Mouse (Mus musculus): Measurements from ENCODE around the gene Ube2q2.
"Not testable (repeated sequence)": the region's sequence is repeated elsewhere in the genome, so short reads cannot be mapped to it uniquely, and the experiment has no call there.

Gene Ube2q2

DNA sequence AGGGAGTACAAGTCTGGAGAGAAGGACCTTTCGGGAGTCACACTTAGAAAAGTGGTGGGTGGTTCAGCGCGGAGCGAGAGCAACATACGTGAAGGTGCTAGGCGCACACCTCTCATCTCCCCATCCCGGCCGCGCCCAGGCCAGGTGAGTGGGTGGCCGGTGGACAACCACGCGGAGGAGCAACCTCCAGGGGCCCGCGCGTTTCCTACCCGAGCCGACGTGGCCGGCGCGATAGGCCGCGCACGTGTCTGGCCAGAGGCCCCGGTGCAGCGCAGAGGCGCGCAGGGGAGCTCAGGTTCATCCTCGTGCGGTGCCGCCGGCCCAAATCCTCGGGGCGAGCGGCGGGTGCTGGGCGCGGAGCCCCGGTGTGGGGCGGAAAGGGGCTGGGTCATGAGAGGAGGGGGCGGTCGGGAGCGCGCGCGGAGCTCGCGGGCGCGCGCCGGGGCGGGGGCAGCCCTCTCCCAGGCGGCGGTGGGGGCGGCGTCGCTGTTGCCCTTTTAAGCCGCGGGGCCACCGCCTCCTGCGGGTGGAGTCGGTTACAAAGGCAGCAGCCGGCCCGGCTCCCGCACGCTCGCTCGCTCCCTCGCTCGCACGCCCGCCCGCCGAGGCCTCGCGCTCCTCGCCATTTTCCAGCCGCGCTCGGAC, at the start of gene Ube2q2:
Ube2q2 (plus strand) TSS at position 1 of the 645 bp plus-strand sequence.
- peak; percentile 64 to 84 for DNase-seq

DNA sequence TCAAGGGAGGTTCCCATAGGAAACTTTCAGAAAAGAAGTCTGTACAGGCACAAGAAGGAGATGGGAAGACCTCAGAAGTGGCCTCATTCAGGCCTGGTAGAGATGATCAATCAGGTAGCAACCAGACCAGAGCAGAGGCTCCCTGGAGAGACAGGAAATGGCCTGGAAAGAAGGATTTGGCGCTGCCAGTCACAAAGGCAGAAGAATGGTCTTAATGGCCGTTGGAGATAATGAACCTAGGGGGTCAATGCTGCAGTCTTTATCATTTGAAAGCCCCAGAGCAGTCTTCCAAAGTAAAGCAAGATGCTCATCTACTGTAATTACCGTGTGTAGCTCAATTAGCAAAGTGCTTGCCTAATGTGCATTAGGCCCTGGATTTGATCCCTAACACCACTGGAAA, 47.5 kb upstream of the Ube2q2 start:
- no peak for DNase-seq

DNA sequence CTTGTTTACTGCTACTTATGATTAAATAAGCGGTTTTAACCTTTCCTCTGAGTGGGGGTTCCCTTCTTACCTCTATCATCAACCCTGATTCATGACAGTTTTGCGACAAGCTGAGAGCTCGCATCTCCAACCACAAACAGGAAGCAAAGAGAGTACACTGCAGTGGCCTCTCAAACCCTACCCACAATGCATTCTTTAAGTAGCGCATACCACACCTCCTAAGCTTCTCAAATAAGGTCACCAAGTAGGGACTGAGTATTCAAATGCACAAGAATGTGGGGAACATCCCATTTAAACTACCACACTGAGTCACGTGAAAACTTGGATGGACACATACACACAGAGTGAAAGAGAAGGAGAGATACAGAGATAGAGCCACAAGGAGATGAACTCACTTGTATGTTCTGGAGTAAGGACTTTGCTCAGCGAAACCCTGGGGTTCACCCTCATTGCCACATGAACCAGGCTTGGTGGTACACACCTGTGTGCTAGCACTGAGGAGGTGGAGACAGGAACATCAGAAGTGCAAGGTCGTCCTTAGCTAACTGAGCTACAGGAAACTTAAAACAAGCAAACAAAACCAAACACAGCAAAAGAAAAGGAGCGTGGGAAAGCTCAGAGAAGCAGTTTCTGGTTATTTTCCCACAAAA, 46.3 kb upstream of the Ube2q2 start:
- DNase-seq, result no peak

DNA sequence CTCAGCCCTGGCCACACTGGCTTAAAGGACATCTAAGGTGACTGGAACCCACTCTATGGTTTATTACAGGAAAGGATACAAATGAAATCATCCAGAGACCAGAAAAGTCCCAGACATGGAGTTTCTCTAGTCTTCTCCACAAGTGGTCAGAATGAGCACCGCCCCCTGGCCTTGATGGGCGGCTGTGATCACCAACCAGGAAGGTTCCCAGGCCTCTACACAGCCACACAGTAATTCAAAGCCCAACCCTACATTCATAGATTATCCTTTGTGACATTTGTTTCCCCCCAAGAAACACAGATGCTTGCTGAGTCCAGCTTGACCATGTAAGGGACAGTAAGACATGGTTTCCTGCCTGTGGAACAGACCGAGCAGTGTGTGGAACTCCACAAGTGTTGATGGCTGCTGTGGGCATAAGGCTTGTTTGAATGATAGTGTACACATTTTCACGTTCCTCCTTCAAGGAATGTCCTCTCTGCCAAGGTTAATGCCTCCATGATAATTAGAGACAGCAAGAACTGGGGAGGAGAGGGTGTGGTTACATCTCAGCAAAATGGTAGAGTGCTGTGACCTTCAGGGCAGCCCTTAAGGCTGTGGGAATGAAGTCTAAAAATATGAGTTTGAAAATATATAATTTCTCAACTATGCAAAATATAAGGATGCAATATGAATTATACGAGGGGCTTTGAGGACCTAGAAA, 45.6 kb upstream of the Ube2q2 start:
- DNase-seq, result no peak

DNA sequence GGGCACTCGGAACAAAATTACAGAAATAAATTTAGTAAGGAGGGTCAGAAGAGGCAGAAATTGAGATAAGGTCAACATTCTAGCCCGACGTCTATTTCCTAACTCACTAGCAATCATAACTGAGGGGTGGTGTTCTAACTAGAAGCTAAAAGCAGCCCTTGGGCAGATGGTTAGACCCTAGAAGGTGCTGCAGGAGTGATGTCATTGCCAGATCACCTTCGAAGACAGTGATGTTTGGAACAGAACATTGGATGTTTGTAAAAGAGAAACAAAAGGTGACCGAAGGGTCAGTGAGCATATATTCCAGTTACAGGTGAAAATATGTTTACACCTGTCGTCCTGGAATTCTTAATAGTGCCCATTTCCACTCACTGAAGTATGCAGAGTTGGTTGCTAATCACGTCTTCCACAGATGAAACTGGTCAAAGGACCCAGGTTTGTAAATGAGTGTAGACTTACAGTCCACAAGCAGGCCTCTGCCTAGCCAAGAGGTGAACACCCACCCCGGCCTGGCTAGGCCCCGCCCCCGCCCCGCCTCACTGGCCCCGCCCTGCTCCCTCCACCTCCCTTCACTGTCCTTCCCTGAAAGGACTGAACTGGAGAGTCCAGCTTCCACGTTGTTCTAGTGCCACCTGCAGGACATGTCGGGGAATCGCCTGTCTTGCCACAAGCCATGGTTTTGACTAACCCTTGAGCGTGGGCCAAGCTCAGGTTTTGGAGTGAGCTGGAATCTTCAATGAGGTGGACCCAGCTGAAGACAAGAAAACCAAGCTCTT, 38.4 kb upstream of the Ube2q2 start:
- DNase-seq, result peak; percentile 84 to 88

DNA sequence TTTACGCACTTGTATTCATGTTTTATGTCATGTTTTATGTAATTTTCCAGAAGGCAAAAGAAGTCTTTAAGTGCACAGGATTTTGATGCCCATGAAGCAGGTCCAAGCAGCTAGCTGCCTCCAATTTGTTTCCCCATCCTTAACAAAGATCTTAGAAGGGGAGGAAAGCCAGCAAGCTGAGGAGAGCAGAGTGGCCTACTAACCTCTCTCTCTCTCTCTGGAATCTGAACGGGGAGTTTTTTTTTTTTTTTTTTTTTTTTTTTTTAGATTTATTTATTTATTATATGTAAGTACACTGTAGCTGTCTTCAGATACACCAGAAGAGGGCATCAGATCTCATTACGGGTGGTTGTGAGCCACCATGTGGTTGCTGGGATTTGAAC, 37.8 kb upstream of the Ube2q2 start:
- not testable (repeated sequence) for DNase-seq

DNA sequence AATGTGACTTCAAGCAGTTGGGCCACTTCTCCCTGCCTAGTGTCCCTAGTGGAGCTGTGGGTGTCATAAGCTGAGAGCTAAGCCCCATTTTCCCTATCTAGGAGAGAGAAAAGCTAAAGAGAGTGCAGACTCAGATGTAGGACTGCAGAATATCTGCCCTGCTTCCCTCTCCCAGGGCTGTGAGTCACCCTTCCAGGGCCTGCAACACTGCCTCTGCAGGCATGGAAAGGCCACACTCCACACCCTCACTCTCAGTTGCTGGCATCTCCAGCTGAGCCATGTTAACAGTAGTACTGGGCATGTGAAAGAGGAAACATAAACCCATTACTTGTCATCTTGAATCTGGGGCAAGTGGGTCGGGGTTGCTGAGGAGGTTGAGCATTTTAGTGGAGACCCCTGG, 33.9 kb upstream of the Ube2q2 start:
- no peak for DNase-seq

DNA sequence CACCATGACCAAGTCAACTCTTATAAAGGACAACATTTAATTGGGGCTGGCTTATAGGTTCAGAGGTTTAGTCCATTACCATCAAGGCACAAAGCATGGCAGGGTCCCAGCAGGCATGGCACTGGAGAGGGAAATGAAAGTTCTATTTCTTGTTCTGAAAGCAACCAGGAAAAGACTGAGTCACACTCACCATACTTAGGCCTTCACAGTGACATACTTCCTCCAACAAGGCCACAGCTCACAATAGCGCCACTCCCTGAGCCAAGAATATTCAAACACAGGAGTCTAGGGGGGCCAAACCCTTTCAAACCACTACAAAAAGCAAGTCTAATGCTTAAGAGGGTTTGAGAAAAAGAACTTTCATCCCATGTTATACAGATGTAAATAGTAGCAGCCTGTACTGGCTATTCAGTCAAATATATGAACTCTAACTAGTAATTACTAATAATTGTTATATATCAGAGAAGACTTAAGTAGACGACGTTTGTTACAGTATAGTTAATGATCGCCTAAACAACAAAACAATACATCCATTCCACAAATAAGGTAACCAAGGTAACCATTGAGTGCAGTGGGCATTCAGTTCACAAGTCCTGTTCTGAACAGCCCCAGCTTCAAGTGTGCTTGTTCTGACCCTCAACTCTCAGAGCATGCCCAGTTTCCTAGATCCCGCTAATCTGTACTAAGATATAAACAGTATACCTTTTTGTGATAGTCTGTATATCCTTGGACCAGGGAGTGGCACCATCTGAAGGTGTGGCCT, 31.2 kb upstream of the Ube2q2 start:
- DNase-seq, result no peak

DNA sequence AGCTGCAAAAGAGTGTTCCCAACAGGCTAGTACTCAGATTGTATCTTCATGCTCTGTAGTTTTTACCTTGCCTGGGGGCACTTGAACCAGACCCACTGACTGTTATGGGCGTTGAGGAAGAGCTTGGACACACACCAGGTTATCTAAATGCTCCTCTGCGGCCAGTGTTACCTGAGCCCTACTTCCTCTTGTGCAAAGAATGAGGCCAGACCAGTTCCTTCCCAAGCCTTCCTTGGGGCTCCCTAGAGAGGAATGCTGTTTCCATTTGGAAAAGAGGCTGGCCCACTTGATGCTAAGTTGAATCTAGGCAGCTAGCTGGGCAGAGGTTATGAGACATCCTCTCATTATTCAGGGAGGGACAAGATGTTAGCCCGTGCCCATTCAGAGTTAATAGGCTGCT, 26.1 kb upstream of the Ube2q2 start:
- DNase-seq, result no peak

DNA sequence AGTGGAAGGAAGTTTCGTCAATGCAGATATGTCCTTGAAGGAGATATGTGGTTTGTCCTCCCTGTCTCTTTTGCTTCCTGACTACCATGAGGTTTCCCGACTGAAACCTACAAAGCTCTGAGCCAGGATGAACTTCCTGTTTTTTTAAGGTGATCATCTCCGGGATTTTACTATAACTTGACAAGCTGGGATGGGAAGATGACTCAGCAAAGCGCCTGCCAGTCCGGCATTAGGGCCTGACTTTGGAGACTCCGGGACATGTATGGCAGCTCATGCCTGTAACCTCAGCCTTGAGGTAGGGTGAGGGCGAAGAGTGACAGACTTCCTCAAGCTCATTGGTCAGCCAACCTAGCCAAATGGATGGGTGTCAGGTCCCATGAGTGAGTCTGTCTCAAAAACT, 22.9 kb upstream of the Ube2q2 start:
- no peak for DNase-seq

DNA sequence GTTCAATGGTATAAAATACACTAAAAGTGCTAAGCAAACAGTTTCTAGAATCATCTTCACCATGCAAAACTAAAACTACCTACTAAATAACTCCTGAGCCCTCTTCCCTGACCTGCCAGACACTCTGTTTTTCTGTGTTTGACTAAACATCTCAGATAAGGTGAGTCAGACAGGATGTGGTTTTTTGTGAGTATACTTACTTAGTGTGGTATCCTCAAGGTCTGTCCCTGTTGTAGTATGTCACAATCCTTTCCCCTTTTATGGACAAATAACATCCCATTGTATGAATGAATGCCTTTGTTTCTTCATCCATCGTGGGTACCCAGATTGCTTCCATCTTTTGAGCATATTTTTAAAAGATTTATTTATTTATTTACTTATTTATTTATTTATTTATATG, 22.4 kb upstream of the Ube2q2 start:
- no peak for DNase-seq

DNA sequence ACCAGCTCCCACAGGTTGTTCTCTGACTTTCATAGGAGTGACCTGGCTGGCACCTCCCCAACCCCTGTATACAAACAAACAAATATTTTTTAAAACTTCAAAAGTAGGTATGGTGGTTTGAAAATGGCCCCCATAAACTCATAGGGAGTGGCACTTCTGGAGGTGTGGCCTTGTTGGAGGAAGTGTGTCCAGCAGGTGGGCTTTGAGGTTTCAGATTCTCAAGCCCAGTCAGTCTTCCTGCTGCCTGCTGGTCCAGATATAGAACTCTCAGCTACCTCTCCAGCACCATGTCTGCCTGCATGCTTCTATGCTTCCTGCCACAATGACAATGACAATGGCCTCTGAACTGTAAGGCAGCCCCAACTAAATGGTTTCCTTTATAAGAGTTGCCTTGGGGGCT, 16.8 kb upstream of the Ube2q2 start:
- DNase-seq, result no peak

DNA sequence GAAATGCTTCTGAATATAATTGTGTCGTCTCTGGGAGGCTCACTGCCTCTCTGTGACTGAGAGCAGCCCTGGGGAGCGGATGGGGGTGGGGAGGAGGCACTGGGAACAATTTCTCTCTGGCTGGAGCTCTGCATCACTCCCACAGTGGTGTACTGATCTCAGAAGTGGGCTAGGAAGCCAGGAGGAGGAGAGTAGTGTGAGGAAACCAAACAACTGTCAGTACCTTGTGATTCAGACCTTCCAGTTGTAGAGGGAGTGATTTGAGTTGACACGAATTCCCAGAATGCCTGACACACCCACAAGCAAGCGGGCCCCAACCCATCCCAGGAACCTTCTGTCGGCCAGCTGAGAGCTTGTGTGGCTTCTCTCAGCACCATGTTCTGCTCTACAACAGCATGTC, 12.1 kb upstream of the Ube2q2 start:
- no peak for DNase-seq

DNA sequence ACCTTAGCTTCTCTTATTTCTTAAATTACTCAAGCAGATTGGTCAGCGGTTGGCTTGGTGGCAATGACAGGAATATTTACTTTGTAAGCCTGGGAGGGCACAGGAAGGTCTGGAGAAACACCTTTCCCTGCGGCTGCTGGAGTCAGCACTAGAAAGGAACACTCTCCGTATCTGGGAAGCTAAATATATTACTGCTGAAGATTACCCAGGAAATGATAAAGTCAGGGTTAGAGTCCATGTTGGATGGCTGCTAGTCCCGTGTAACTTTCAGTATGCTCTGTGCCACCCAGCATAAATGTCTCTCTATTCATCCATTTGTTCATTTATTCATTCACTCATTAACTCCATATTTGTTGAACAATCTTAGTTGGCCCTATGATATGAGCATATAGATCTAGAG, 11.5 kb upstream of the Ube2q2 start:
- no peak for DNase-seq

DNA sequence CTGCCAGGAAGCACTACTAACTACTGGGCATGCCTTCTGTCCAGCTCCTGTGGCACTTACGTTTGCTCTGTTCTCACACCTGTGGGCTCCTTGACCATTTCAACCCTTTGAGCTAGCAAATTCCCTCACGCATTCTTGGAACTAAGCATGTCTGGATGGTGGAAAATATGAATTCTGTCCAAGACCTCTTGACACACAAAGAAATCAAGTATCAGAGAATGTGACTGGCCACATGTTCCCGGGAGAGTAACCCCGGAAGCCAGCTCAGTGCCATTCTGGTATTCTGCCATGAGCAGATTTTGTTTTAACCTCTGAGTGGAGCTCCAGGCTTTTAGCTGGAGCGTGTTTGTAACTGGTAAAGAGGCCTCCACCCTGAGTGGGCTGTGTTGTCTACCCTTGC, 8.7 kb upstream of the Ube2q2 start:
- peak; percentile 5 to 29 for DNase-seq

DNA sequence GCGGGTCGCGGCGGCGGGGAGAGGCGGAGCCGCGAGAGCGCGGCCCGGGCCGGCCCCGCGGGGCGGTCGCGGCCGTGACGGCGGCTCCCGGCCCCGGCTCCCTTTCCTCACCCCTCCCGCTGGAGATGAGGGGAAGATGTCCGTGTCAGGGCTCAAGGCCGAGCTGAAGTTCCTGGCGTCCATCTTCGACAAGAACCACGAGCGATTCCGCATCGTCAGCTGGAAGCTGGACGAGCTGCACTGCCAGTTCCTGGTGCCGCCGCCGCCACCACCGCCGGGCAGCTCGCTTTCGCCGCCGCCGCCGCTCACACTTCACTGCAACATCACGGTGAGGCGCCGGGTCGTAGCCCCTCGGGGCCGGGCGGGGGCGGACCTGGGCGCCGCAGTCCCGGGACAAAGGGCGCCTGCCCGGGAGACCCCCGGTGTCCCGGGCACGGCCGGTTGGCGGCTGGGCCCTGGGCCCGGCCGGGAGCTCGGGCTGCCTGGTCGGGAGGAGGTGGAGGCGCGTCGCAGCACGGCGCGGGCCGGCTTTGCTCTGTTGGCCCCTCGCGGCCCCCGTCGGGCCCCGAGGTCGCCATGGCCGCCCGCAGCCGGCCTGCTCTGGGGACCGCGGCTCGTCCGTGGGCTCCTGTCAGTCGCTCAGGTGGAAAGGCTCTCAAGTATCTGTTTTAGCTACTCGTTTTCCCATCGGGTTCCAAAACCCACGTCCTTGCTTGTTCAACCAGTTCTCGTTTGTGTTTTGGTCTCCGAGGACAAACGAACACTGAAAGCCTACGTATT, 1.0 kb downstream of the Ube2q2 start:
- peak; percentile 35 to 75 for DNase-seq

DNA sequence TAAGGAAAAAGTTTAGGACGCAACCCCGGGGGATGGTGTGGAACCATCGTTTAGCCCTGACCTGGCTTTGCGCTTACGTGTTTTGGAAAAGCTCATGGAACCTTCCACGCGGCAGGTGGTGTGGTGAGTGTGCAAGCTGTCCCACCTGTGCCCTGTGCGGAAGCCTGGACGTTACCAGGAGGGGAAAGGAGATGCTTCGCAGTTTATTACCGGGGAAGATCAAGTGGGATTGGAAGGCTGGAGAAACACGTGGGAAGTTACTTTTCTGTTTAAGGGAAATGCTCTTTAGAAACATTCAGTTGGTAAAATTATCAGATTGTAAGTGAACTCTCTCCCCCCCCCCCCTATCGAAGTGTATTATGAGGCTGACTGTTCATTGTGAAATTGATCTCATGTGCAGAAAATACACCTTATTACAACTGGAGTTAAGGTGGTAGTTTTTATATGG, 1.6 kb downstream of the Ube2q2 start:
- peak in 1 of 2 experiments; percentile 9 for DNase-seq

DNA sequence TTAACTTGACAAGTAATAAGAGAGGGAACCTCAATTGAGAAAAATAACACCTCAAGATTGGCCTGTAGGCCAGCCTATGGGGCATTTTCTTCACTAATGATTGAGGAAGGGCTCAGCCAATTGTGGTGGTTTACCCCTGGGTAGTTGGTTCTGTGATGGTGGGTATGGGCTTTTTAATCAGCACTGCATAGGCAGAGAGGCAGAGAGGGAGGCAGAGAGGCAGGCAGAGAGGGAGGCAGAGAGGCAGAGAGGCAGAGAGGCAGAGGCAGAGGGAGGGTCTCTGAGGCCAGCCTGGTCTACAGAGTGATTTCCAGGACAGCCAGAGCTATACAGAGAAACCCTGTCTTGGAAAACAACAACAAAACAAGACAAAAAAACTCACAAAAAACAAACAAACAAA, 2.4 kb downstream of the Ube2q2 start:
- DNase-seq, result peak; percentile 7 to 12

DNA sequence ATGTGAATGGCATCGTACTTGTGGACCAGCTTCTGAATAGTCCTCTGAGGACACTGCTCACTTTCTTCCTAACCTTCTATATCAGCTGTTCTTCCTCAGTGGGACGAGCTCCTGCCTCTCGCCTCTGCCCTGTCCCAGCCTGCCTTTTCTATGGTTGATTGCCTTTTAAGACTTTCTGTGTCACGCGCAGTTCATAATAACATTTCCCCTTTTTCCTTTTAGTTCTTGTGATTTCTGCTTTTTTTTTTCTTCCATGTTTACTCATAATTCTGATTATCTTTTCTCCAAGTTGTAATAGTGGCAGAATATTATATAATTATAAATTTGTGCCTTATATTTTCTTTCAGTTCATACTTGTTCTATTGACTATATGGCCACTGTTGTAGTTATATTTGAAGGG, 4.3 kb downstream of the Ube2q2 start:
- DNase-seq, result no peak

DNA sequence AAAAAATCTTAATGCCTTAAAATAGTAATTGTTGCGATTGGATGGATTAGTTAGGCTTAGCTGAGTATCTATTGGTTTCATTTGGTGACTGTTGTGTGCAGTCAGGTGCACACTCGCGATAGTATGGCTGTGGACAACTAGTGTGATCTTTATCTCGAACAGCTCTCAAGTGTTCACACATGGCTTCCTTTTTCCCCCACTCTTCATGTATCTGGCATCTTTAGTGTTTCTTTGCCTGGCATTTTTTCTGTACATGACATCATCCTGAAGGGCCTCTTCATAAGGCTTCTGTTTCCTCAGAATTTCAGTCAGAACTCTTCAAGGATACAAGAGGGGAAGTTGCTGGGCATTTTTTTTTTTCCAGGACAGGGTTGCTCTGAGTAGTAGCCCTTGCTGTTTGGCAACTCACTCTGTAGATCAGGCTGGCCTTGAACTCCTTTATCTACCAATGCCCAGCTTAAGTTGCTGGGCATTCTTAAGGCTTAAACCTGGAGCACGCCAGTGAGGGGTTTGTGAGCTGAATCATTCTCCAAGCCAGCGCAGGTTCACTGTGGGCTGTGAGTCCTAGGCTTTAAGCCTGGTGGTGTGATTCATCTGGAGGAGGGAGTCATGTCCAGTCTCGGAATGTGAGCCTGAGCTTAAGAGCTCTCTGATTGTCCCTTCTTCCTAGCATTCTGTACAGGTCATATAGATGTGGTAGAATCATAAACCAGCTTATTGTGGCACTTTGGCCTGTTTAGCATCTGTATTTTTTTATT, 22.2 kb downstream of the Ube2q2 start:
- no peak for DNase-seq

DNA sequence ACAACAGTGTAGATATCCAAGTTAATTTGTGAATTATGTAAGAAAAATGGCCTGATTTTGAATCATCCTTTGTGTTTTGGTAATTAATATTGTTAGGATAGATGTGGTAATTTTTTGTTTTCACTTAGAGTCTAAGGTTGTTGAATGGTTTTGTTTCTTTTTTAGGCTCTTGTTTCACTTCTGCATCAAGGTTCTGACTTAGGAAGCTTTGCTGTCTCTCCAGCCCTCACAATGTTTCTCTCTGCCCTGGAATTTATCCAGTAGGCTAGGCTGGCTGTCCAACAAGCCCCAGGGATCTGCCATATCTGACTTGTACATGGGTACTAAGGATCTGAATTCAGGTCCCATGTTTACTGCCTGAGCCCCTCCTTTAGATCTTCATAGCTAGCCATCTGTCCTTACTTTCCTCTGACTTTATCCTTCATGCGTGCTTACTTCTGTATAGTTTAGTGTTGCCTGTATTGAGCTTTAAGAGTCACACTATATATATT, 23.6 kb downstream of the Ube2q2 start:
- no peak for DNase-seq

Measured in kidney, postnatal 36 days (tissue).